Mouse (Mus musculus) retina, embryonic 14.5 days (tissue): ENCODE results near the gene Cmtm7.
A peak's percentile ranks its signal among the peaks of the same experiment; 100 is the strongest.

Experiments
- DNase-seq: peaks from one replicate; pipeline ENCODE4 v3.0.0-alpha.2; 2015; ENCODE audit warnings: low spot score

The Cmtm7 gene

GRCm38 (mm10) chr9:114796473-114797050 lies 14.9 kb upstream of the Cmtm7 start:
- no peak for DNase-seq

GRCm38 (mm10) chr9:114794491-114794890 lies 12.8 kb upstream of the Cmtm7 start:
- no peak for DNase-seq

GRCm38 (mm10) chr9:114793764-114794295 lies 12.2 kb upstream of the Cmtm7 start:
- DNase-seq: no peak

- DNase-seq: no peak
Measured at GRCm38 (mm10) chr9:114789989-114790388, 8.3 kb upstream of the Cmtm7 start.

GRCm38 (mm10) chr9:114789557-114789956 lies 7.9 kb upstream of the Cmtm7 start:
- DNase-seq: no peak

- no peak for DNase-seq
Measured at GRCm38 (mm10) chr9:114788697-114789096, 7.0 kb upstream of the Cmtm7 start.

- DNase-seq: no peak
Measured at GRCm38 (mm10) chr9:114787716-114788115, 6.1 kb upstream of the Cmtm7 start.

GRCm38 (mm10) chr9:114787134-114787533 lies 5.5 kb upstream of the Cmtm7 start:
- DNase-seq: no peak

GRCm38 (mm10) chr9:114785432-114786125 lies 3.9 kb upstream of the Cmtm7 start:
- peak; percentile 54 for DNase-seq

GRCm38 (mm10) chr9:114780746-114781525 lies 720 bp downstream of the Cmtm7 start:
- DNase-seq: peak; percentile 51

GRCm38 (mm10) chr9:114779984-114780745 lies 1.5 kb downstream of the Cmtm7 start:
- DNase-seq: peak; percentile 38

GRCm38 (mm10) chr9:114778877-114779276 lies 2.8 kb downstream of the Cmtm7 start:
- DNase-seq: no peak

GRCm38 (mm10) chr9:114778047-114778390 lies 3.6 kb downstream of the Cmtm7 start:
- no peak for DNase-seq

GRCm38 (mm10) chr9:114777178-114778046 lies 4.2 kb downstream of the Cmtm7 start:
- no peak for DNase-seq

- no peak for DNase-seq
Measured at GRCm38 (mm10) chr9:114776361-114776760, 5.3 kb downstream of the Cmtm7 start.

GRCm38 (mm10) chr9:114775272-114775671 lies 6.4 kb downstream of the Cmtm7 start:
- DNase-seq: peak; percentile 46

GRCm38 (mm10) chr9:114774629-114775028 lies 7.0 kb downstream of the Cmtm7 start:
- no peak for DNase-seq

- DNase-seq: no peak
Measured at GRCm38 (mm10) chr9:114771565-114771964, 10.1 kb downstream of the Cmtm7 start.

GRCm38 (mm10) chr9:114770224-114770623 lies 11.4 kb downstream of the Cmtm7 start:
- DNase-seq: no peak

- DNase-seq: peak; percentile 29
Measured at GRCm38 (mm10) chr9:114768066-114768465, 13.6 kb downstream of the Cmtm7 start.

- DNase-seq: no peak
Measured at GRCm38 (mm10) chr9:114767507-114767906, 14.1 kb downstream of the Cmtm7 start.
